Comparison of ENCODE assay signal across 14 mouse cellular contexts in genomic region chr12:58556741-58557140, GRCm38 (mm10).
"Had no signal": no experiment of that assay in that cellular context is flagged by ENCODE, and none has a peak within 500 bp of the region (broad histone marks: within the 10 kb centered on the region; RNA-seq: fewer than 3 reads in every experiment).

No protein-coding gene starts in this region.

- H3K9ac ChIP-seq: kidney, embryonic 15.5 days; limb, embryonic 13.5 days; liver, embryonic 15.5 days; midbrain, embryonic 15.5 days; neural tube, embryonic 12.5 days had no signal

- H3K9me3 ChIP-seq: kidney, embryonic 15.5 days; limb, embryonic 13.5 days; liver, embryonic 15.5 days; megakaryocyte, embryonic 14.5 days; midbrain, embryonic 15.5 days; neural tube, embryonic 12.5 days had no signal

- H3K27ac ChIP-seq: kidney, embryonic 15.5 days; liver, embryonic 15.5 days; macrophage; midbrain, embryonic 15.5 days; neural tube, embryonic 12.5 days had no signal

- H3K4me1 ChIP-seq: kidney, embryonic 15.5 days; liver, embryonic 15.5 days; midbrain, embryonic 15.5 days; neural tube, embryonic 12.5 days had no signal

- H3K4me3 ChIP-seq: kidney, embryonic 15.5 days; limb, embryonic 13.5 days; liver, embryonic 15.5 days; megakaryocyte, embryonic 14.5 days; midbrain, embryonic 15.5 days; neural tube, embryonic 12.5 days had no signal

- DNase-seq: kidney, adult 2 months; kidney, postnatal 14 days; layer of hippocampus, adult 9-11 months; layer of hippocampus, postnatal 36 days; thymus, postnatal 36 days had no signal

- H3K4me2 ChIP-seq: kidney, embryonic 15.5 days; limb, embryonic 13.5 days; liver, embryonic 11.5 days; liver, embryonic 15.5 days; midbrain, embryonic 11.5 days; midbrain, embryonic 15.5 days; neural tube, embryonic 12.5 days had no signal

- ATAC-seq: midbrain, embryonic 15.5 days had no signal

- H3K36me3 ChIP-seq: kidney, embryonic 15.5 days; limb, embryonic 13.5 days; liver, embryonic 15.5 days; midbrain, embryonic 15.5 days; neural tube, embryonic 12.5 days had no signal

- H3K27me3 ChIP-seq: kidney, embryonic 15.5 days; limb, embryonic 13.5 days; liver, embryonic 15.5 days; megakaryocyte, embryonic 14.5 days; midbrain, embryonic 15.5 days; neural tube, embryonic 12.5 days had no signal
